8 mouse cellular contexts compared by ENCODE assay signal in genomic region chr9:41228425-41229224, GRCm38 (mm10).
DNase-seq lines count a peak whose midpoint lies in the region; ATAC-seq lines count a peak whose summit lies in the region.

No protein-coding gene starts in this region.

- peak overlapping the region; percentile 35 for H3K4me3 ChIP-seq in hindbrain, embryonic 15.5 days

- peaks cover 26% of the 10 kb centered on the region for H3K4me1 ChIP-seq in hindbrain, embryonic 15.5 days (replicated peaks)

- no peaks in the 10 kb centered on the region for H3K27me3 ChIP-seq in hindbrain, embryonic 15.5 days

- peak; percentile 90 for DNase-seq in Muller cell, postnatal 12 days (ENCODE audit: inconsistent ontology term)
- DNase-seq in cerebellum, adult 9-11 months = peak; percentile 77
- peak; percentile 93 for DNase-seq in frontal cortex, postnatal 25 days (ENCODE audit: low spot score in 2 of 2)
- peak; percentile 87 for DNase-seq in left cerebral cortex, adult 11 months (ENCODE audit: low spot score)
- peak; percentile 87 to 93 for DNase-seq in lung, postnatal 4 days
- DNase-seq in retina, postnatal 7 days (ENCODE audit: low read depth, low spot score) = peak; percentile 76
- peak; percentile 65 for DNase-seq in urinary bladder, adult 2 months (ENCODE audit: low spot score)

- peak overlapping the region; percentile 90 for H3K27ac ChIP-seq in hindbrain, embryonic 15.5 days (replicated peaks)

- ATAC-seq in hindbrain, embryonic 15.5 days (ENCODE audit: low FRiP score, low read depth) = peak; percentile 92

- H3K9me3 ChIP-seq in hindbrain, embryonic 15.5 days = no peaks in the 10 kb centered on the region

- no peaks in the 10 kb centered on the region for H3K36me3 ChIP-seq in hindbrain, embryonic 15.5 days

- 5% methylated on average over 29 of the region's 29 CpGs for WGBS in hindbrain, embryonic 15.5 days

- H3K4me2 ChIP-seq in hindbrain, embryonic 15.5 days = peak overlapping the region; percentile 61

- peak overlapping the region; percentile 58 for H3K9ac ChIP-seq in hindbrain, embryonic 15.5 days

Comparison
In these comparisons a context has a peak if more than half of its experiments do, and no peak if none do; other contexts are left out.
1. Peak in every context shown above with its lines: DNase-seq, ATAC-seq, H3K4me3 ChIP-seq and H3K27ac ChIP-seq.